Mouse (Mus musculus) mesoderm, embryonic 11.5 days (tissue): ENCODE measurements around the gene Mpp6.
A peak's percentile ranks its signal among the peaks of the same experiment; 100 is the strongest.

Experiments used
- DNase-seq: peaks from one replicate; pipeline ENCODE4 v3.0.0-alpha.2; 2012; ENCODE audit warnings: low read depth, low spot score

The Mpp6 gene

DNA sequence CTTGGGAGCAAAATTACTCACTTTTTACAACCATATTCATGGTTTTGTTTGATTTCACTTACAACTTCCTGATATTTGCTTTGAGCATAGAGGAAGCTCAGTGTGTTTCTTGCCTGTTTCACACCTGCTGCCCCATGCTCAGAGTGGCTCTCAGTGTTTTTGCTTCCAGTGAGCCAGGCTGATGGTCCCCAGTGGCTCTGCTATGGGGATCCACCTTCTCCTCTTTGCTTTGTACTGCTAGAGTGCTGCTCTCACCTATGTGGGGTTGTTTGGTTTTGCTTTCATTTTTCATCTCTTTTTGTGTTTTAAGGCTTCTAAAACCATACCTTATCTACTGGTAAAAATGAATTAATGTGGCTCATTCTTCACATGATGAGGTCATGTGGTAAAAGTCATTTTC, 36.1 kb downstream of the Mpp6 start:
- no peak for DNase-seq

DNA sequence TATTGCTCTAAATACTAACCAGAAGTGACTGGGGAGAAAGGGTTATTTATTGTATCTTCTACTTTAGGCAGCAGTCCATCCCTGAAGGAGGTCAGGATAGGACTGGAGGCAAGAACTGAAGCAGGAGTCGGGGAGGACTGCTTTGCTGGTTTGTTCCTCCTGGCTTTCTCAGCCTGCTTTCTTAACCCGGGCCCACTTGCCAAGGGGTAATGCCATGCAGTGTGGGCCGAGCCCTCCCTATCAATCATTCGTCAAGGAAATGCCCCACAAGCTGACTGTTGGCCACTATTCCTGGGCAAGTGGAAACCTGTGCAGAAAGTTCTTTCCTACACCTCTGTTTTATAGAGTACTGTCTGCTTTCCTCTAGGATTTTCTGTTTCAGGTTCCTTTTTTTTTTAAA, 39.3 kb downstream of the Mpp6 start:
- DNase-seq = no peak

DNA sequence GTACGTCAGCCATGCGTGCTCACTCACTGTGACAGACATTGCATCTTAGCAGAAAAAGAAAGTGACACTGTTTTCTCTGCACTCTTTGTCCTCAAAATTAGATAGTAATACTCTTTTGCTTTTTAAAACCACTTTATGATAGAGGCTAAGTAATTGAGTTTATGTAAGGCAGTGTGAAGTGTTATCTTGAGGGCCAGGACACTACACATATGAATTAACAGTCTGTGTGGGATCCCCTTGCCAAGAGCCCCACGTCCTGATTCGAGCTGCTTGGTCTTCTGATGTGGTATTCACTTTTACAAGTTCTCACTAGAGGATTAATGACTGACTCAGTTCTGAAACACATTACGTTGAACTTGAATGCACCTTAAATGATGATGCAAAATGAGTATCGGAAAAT, 49.8 kb downstream of the Mpp6 start:
- no peak for DNase-seq

DNA sequence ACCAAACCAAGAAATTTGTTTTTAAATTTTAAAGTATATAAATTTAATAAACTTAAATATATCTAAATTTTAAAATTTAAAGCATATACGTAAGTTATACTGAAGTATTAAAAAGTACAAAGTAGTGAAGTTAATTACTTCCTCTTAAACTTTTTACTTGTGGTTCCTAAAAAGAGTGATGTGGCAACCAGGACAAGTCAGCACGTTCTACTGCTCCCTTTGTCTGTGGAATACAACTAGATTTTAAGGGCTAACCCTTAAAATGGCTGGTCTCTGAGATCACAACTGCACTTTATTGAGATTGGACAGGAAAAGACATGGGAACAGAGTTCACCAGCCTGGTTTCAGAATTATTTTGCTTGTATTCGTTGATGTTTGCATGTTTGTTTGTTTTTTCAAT, 53.0 kb downstream of the Mpp6 start:
- DNase-seq = no peak

DNA sequence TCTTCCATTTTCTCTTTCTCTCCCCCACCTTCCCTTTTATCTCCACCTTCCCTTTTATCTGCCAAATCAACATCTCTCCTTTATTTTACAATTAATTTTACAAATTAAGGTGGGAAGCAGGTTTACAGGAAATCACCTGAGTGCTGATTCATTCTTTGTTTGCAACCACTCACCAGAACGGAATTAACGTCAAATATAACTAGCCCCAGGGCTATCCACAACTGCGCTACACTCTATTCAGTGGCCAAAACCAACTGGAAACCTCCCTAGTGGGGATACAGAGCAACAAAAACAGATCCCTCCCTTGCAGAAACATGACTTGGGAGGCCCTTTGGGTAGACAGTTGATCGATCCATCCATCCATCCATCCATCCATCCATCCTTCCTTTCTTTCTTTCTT, 58.8 kb downstream of the Mpp6 start:
- DNase-seq = no peak

DNA sequence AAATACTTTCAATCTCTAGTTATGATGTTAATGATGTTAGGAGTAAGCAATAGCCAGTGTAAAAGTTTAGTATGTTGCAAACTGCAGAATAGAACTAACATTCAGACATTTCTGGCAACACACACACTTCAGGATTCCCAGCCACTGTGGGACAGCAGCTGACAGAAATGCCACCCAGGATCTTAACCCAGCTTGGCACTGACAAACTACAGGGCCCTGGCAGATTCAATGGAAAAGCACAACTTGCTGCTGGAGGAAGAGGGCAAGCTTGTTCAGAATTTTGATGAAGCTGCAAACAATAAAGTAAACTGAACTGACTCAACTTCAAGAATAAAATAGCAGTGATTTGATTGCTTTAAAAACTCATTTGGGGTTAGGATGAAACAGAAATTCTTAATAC, 59.7 kb downstream of the Mpp6 start:
- DNase-seq = no peak

DNA sequence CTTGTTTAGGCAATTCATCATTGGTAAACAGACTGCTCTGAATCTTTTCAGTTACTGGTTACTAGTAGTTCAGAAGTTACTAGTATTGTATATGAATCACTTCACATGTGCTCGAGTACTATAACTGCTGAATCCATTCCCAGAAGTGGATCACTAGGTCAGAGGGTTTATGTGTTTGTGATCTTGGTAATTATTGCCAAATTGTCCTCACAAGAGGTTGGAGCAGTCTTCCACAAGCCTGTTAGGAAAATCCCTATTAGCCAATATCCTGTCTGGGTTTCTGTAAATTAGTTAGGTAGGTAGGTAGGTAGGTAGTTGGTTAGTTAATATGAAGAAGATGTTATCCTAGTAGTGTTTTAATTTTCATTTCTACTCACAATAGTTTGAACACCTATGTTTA, 65.7 kb downstream of the Mpp6 start:
- DNase-seq = no peak

DNA sequence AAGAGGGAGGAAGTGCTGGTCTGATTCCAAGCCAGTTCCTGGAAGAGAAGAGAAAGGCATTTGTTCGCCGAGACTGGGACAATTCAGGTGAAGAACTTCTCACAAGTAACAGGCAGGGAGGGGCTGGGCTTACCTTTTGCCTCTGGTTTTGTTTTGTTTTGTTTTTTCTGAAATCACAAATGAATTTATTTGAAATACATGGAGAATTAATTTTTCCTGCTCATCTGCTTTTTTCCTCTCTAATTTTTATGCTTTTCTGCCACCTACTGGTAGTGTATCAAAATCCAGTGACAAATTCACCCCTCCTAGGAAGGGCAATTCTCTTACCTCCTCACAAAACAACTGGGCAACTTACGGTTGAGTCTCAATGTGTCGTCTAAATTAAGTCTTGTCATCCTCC, 70.1 kb downstream of the Mpp6 start:
- DNase-seq = no peak

DNA sequence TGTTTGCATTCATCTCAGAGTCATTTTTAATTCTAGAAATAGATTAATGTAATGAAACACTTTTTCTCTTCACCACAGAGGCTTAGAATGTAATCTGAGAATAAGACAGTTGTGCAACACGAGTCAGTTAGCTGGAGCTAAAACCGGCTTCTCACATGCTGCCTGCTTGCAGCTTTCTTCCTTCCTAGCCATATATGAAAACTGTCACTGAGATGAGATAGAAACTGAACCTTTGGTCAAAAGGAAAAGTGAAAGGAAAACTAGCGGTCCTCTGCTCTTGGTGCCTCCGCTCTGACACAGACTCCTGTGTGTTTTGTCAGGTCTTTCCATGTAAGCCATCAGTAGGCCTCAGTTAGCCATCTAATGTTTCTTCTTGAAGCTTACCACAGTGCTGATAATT, 77.9 kb downstream of the Mpp6 start:
- DNase-seq = no peak

DNA sequence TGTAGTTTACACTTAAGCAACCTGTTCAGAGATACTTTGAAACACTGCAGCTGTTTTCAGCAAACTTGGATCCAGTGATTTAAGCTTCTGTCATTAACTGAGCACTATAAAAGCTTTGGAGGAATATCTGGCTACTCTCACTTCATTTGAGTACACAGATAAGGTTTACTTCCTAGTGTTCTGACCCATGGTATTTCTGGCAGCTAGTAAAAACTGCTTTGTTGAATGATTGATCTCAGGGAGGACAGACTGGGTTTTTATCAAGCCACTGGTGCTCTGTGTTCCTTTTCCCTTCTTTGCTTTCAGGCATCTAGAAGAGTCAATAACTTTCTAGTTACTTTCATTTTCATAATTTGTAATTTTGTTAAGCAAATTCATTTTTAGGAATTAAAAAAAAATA, 79.3 kb downstream of the Mpp6 start:
- DNase-seq = no peak

DNA sequence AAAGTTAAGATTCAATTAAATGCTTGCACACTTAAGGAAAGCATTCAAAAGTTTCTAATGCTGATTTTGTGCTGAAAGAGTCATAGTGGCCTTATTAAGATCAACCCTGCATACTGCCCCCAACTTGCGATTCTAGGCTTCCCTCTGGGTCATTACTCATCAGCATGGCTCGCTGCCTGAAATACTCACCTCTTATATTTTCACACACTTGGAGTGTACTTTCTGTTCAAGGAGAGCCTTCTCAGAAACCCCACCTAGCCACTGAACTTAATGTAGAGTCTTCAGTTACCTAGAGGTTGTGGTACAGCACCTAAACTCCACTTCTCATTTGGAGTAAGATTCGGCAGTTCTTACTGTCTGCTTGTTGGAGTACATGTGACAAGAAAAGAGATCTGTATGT, 81.6 kb downstream of the Mpp6 start:
- DNase-seq = no peak

DNA sequence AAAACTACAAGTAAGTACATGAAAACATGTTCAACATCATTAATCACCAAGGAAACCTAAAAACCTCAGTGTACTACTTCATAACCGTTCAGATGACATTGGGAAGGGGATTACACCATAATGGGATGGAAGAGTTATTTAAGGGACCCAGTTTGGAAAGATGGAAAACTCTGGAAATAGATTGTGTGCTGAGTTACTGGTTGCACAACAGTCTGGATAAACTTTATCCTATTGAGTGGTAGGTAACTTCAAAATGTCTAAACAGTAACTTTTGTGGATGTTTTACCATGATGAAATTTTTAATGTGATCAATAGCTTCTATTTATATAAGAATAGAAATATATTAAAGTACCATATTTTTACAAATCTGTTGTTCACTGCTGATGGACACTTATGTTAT, 82.1 kb downstream of the Mpp6 start:
- DNase-seq = no peak

DNA sequence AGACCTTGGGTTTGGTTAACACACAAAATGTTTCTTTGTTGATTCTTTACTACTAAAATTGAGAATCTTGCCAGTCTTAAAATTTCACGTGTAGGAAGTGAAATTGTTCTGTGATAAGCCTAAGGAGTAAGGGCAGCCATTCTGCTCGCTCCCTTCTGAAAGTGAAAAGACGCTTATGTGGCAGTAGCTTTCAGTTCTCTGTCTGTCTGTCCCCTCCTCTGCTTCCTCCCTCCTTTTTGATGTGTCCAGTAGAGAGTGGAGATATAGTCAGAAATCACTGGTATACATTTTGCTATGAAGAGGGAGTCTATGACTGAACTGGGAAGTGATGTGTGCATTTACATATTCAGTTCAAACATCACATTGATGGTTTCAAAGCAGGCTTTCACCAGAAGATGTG, 82.8 kb downstream of the Mpp6 start:
- DNase-seq = no peak

DNA sequence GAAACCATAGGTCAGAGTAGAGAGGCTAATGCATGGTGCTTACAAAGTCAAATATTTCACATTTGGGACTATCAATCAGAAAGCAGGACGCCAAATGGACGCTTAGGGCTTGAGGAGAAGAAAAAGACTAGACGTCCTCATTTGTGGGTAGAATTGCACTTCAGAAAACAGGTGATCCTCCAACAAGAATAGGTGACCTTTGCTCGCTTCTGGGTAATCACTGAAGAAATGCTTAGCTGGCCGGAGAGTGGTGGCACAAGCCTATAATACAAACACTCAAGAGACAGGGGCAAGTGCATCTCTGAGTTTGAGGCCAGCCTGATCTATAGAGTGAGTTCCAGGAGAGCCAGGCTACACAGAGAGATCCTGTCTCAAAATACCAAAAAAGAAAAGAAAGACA, 83.8 kb downstream of the Mpp6 start:
- no peak for DNase-seq

DNA sequence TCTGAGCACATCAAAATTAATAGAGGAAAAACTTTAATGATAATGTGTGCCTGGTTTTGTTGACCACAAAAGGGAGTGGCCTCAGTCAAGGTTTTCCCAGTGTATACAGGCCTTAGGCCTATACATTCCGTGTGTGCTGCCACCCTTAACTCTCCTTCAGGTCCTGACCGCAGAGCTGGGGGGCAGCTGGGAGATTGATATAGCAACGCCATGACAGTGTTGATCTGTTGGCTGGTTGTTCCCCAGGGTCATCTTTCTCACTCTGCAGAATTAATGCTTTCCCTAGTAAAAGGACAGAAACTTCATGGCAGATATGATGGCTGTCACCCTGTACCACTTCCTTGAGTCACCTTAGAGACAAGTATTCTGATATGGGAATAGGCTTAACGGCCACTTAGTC, 94.3 kb downstream of the Mpp6 start:
- no peak for DNase-seq

DNA sequence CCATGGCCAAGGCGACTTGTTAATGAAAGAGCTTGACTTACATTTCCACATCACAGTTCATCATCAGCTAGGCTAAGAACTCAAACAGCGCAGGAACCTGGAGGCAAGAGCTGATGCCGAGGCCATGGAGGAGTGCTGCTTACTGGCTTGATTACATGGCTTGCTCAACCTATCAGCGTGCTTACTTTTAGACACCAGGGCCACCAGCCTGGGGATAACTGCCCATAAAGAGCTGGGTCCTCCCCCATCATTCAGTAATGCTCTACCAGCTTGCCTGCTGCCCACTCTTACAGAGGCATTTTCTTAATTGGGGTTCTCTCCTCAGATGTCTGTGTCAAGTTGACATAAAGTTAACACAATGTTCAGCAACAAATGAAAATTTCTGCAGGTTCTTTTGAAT, 95.1 kb downstream of the Mpp6 start:
- no peak for DNase-seq

DNA sequence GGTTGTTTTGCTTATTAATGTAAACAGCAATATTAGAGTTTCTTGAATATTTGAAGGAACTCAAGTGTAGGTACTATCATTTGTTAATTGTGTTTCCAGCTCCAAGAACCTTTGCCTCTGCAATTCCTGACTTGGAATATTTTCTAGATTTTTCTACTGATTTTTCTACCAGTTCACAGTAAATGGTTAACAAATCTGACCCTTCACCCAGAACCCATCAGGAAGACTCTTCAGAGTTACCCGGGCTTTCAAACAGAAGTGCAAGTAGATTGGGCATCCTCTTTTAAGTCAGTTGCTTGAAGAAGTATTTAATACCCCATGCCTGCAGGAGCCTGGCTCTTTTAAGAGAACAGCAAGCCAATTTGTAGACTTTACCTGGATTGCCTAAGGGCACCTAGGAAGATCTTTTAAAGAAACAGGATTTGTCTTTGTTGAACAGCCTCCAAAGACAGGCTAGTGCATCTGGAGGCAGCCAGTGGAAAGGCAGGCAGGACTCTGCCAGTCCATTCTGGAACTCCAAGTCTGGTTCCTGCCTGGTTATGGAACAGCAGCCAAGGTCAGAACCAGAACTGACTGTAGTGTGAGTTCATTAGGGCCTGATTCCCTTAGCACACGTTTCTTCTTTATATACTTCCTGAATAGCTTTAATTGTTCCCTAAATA, 104.8 kb downstream of the Mpp6 start:
- no peak for DNase-seq

DNA sequence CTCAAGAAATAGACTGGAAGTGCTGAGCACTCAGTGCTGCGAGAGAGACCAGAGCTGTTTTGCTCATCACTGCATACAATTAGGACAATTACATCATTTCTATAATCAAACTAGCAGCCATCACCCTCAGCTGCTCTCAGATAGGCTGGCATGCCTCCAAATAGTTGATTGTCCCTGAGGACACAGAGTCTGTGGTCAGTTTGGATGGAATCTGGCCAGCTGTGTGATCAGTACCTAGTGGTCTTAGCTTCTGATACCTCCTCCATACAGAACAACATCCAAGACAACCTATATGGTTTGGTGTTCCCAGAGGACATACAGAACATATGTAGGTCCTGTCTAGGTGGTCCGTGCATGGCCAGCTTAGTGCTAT, 105.3 kb downstream of the Mpp6 start:
- no peak for DNase-seq

DNA sequence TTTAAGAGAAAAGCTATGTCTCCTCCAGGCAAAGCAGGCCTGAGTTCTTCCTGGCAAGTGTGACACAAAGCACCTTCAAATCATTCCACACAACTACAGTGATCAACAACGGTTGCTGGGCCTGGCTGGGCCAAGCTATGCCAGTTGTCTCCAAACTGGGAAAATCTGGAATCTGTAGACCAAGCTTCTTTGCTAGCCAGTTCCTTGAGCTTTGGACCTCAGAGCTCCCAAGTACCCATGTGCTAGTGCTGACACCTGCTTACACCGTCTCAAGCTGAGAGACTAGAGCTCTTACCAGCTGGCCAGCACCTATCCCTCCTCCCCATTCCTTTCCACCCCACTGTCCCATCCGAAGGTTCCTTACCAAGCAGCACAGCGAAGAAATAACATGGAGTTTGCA, 105.9 kb downstream of the Mpp6 start:
- no peak for DNase-seq

DNA sequence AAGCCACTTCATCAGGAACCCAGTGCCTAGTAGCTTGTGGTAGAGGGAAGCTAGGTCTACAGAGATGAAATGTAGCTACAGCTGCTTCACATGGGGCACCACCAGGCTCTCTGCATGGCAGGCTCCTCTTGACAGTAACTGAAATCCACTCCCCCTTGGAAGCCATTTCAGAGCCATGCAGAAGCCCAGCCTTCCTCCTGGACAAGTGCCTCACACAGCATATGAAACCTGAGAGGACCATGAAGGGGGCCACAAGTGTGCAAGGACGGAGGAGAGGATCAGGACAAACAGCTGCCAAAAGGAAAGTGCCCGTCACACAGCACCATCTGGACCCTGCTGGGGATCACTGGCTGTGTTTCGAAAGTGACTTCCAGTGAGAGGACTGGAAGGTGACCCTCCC, 108.6 kb downstream of the Mpp6 start:
- DNase-seq = no peak

DNA sequence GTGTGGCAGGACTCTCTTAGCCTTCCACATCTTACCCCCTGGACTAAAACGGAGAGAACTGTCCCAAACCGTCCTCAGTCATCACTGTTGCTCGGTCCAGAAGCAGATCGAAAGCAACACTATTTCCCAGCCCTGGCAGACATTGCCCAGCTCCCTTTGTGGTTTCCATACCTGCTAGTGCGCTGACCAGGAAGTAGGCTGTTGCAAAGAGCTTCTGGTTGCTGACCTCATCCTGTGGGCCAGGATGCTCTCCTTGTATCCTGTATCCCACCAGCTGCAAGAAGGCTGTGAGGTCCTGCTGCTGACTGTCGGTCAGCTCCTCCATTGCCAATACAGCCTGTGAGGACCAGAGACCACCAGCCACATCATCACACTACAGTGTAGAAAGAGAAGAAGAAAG, 109.0 kb downstream of the Mpp6 start:
- DNase-seq = no peak

DNA sequence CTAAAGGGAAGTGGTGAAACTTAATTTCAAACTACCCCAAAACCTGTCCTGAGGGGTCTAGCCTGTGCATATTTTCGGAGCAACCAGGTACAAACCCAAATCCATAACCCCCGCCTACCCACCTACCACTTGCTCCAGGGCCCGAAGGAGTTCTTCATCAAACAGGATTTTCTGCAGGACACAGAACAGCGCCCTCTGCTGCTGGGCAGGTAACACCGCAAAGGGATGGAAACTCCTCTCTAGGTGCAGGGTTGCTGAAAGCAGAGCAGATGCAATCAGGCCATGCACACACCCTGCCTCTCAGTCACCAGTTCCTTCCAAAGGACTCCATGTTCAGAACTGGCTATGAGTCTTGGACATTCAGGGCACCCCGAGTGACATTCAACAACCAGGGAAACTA, 110.8 kb downstream of the Mpp6 start:
- DNase-seq = peak; percentile 18

DNA sequence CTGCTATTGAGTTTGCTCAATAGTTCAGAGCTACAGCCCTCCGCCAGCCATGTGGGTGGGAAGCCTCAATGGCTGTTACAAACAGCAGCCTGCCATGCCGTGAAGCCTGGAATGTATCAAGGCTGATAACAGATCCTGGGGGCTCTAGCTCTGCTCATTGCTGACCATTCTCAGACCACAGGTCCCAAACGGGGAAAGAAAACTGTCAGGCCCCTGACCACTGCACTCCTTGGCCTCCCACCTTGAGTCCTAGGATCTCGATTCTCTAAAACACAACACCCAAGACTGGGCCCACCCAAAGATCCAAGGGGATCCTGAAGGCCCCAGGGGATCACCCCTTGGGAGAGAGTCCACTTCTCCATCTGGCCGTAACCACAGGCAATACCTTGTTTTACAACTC, 112.3 kb downstream of the Mpp6 start:
- DNase-seq = no peak

DNA sequence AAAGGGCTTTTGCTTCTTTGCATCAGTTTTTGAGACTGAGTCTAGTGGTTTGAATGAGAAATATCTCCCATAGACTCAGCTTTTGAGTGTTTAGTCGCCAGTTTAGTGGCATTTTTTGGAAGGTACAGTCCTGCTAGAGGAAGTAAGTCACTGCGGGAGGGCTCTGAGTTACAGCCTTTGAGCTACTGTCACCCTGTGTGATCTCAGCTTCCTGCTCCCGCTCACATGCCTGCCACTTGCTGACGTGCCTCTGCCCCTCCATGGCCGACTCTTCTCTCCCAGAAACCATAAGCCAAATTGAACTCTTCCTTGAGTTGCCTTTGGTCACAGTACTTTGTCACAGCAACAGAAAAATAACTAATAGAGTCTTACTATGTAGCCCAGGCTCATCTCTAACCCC, 112.9 kb downstream of the Mpp6 start:
- no peak for DNase-seq

DNA sequence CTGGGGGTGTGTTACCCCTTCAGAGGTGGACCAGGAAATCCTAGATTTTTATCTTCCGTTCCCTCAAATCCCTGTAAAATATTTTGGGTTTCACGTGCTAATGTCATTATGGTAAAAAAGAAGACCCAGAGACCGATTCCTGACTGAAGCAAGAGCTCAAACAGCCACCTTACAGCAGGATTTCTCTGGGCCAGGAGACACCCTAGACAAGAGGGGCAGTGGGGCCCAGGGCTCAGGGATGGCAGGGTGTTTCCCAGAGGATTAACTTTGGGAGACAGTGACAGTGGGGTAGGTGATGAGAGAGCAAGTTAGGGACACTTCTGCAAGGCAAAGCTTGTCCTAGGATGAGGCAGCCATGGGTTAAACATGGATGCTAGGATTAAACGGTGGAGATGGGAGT, 113.6 kb downstream of the Mpp6 start:
- DNase-seq = no peak
